Mouse (Mus musculus) lung, embryonic 14.5 days (tissue): ENCODE measurements at regions not wholly inside any gene's neighbourhood (a gene's known extent, or its start where the extent isn't known, plus 50 kb on each side); places are given as distances from the start of the nearest gene placed in this dataset.
A peak's percentile ranks its signal among the peaks of the same experiment; 100 is the strongest.

Experiments used
- ATAC-seq: fragments of 200-750 bp; cut with Nextera tagmentation; 2 replicates; pipeline ENCODE4 v1.8.0; 2017; ENCODE audit warnings: mild to moderate bottlenecking, moderate TSS enrichment, moderate library complexity; ENCODE audit not compliant: insufficient read depth
- DNase-seq: peaks from one replicate; pipeline ENCODE4 v3.0.0-alpha.2; 2015
- H3K27ac ChIP-seq: fragments of 300-500 bp; sonication (generic); 2 replicates; pipeline ENCODE4 v1.5.1; 2014; ENCODE audit warnings: low read depth, mild to moderate bottlenecking, moderate library complexity
- H3K27me3 ChIP-seq: fragments of 300-500 bp; sonication (generic); 2 replicates; pipeline ENCODE4 v1.6.1; 2014; ENCODE audit warnings: low read length, control low read depth; ENCODE audit not compliant: insufficient read depth
- H3K36me3 ChIP-seq: fragments of 300-500 bp; sonication (generic); 2 replicates; pipeline ENCODE4 v1.6.1; 2014; ENCODE audit warnings: control low read depth; ENCODE audit not compliant: insufficient read depth
- H3K4me1 ChIP-seq: fragments of 300-500 bp; sonication (generic); 2 replicates; pipeline ENCODE4 v1.6.1; 2014; ENCODE audit warnings: antibody characterized with exemption, control low read depth; ENCODE audit not compliant: insufficient read depth
- H3K4me2 ChIP-seq: fragments of 300-500 bp; sonication (generic); 2 replicates; pipeline ENCODE4 v1.6.1; 2014; ENCODE audit warnings: mild to moderate bottlenecking
- H3K4me3 ChIP-seq: fragments of 300-500 bp; sonication (generic); 2 replicates; pipeline ENCODE4 v1.5.1; 2014; ENCODE audit warnings: low read depth, low read length
- H3K9ac ChIP-seq: fragments of 300-500 bp; sonication (generic); 2 replicates; pipeline ENCODE4 v1.6.1; 2014
- H3K9me3 ChIP-seq: fragments of 300-500 bp; sonication (generic); 2 replicates; pipeline ENCODE4 v1.6.1; 2016; ENCODE audit warnings: low read depth, low read length, control low read depth
- CTCF ChIP-seq: IDR thresholded peaks from 2 replicates; pipeline ENCODE4 v1.5.1; 2016; ENCODE audit warnings: antibody characterized with exemption, low read depth
- WGBS: fragments of 180-500 bp; shearing (Covaris S2); extraction: QIAGEN DNeasy Blood & Tissue Kit; methylation state at CpG from one replicate; pipeline ENCODE4 v1.1.7; 2014; 5-methylcytosine and 5-hydroxymethylcytosine counted together

- no peak overlapping the region for H3K9ac ChIP-seq
- 33% methylated on average over 6 of the region's 6 CpGs for WGBS
- H3K9me3 ChIP-seq, result no peaks in the 10 kb centered on the region
- TF ChIP-seq CTCF, result no peak
- DNase-seq (no peak), ATAC-seq (no peak)
- H3K4me1 ChIP-seq, result no peaks in the 10 kb centered on the region
- H3K4me2 ChIP-seq, result no peak overlapping the region
- no peak overlapping the region for H3K27ac ChIP-seq
- H3K36me3 ChIP-seq, result no peaks in the 10 kb centered on the region
- H3K4me3 ChIP-seq, result no peak overlapping the region
- no peaks in the 10 kb centered on the region for H3K27me3 ChIP-seq
Observed at GRCm38 (mm10) chr10:38288689-38289283, 532.8 kb downstream of the Rfpl4b start.

GRCm38 (mm10) chr10:38269136-38269535 lies 552.4 kb downstream of the Rfpl4b start:
- peak; percentile 40 for TF ChIP-seq CTCF
- no peak for ATAC-seq
- peak; percentile 35 for DNase-seq
- no peak overlapping the region for H3K4me3 ChIP-seq
- no peak overlapping the region for H3K9ac ChIP-seq
- H3K36me3 ChIP-seq, result no peaks in the 10 kb centered on the region
- H3K4me2 ChIP-seq, result no peak overlapping the region
- no peaks in the 10 kb centered on the region for H3K9me3 ChIP-seq
- H3K27ac ChIP-seq, result no peak overlapping the region
- 88% methylated on average over 1 of the region's 1 CpGs for WGBS
- no peaks in the 10 kb centered on the region for H3K27me3 ChIP-seq
- H3K4me1 ChIP-seq, result no peaks in the 10 kb centered on the region

GRCm38 (mm10) chr10:38265564-38265963 lies 556.0 kb downstream of the Rfpl4b start:
- no peak for TF ChIP-seq CTCF
- Histone ChIP-seq H3K9ac (no peak overlapping the region), H3K4me3 (no peak overlapping the region), H3K9me3 (no peaks in the 10 kb centered on the region), H3K27ac (no peak overlapping the region), H3K4me1 (no peaks in the 10 kb centered on the region), H3K27me3 (no peaks in the 10 kb centered on the region), H3K36me3 (no peaks in the 10 kb centered on the region), H3K4me2 (no peak overlapping the region)
- 37% methylated on average over 3 of the region's 3 CpGs for WGBS
- ATAC-seq (peak; percentile 58), DNase-seq (peak; percentile 50)

GRCm38 (mm10) chr10:38246821-38247220 lies 574.8 kb downstream of the Rfpl4b start:
- peak; percentile 22 for DNase-seq
- no peaks in the 10 kb centered on the region for H3K4me1 ChIP-seq
- whole genome bisulfite sequencing, result 45% methylated on average over 1 of the region's 1 CpGs

More at GRCm38 (mm10) chr10:38246821-38247220, 574.8 kb downstream of the Rfpl4b start:
- ATAC-seq, result no peak
- Histone ChIP-seq H3K36me3 (no peaks in the 10 kb centered on the region), H3K27ac (no peak overlapping the region), H3K4me2 (no peak overlapping the region), H3K9ac (no peak overlapping the region), H3K27me3 (no peaks in the 10 kb centered on the region), H3K9me3 (no peaks in the 10 kb centered on the region), H3K4me3 (no peak overlapping the region)
- TF ChIP-seq CTCF, result no peak
